In the genomic region with DNA sequence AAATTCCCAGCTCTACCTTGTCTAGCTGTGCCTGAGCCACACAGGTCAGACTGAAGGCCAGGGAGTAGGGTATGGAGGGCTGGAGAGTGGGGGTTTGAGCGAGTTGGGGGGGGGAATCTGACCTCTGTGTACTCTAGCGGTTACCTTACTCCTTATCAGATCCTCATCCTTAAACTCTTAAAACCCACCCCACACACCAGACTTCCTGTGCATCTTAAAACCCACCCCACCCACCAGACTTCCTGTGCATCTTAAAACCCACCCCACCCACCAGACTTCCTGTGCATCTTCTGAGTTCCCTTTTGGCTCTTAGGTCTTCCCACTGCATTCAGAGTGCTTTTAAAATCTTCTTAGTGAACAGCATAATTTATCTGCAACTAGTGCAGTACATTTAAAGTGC, we compare ENCODE assay signal across 30 mouse cellular contexts.
DNase-seq lines count a peak whose midpoint lies in the region; ATAC-seq and TF ChIP-seq lines count a peak whose summit lies in the region.
"Had no signal": no experiment of that assay in that cellular context is flagged by ENCODE, and none has a peak within 500 bp of the region (broad histone marks: within the 10 kb centered on the region; RNA-seq: fewer than 3 reads in every experiment).

No protein-coding gene starts in this region.

- TF ChIP-seq RAD21 in CH12.LX (IDR thresholded peaks at IDR 0.05; ENCODE audit: low read depth, low read length): no peak

- H3K27me3 ChIP-seq in CH12.LX (replicated peaks): no peaks in the 10 kb centered on the region
- H3K27me3 ChIP-seq: embryonic facial prominence, embryonic 12.5 days; forebrain, embryonic 15.5 days; kidney, embryonic 15.5 days; limb, embryonic 12.5 days; lung, embryonic 15.5 days; neural tube, embryonic 15.5 days had no signal

- dilution Hi-C loops in CH12.LX (cut with MboI; ENCODE audit: extremely low pct_ligation_motif_present, extremely low pct_unique_long_range_greater_than_20kb, low sequenced_read_pairs): no loop called here

- no peaks in the 10 kb centered on the region for H3K9me3 ChIP-seq in CH12.LX (replicated peaks; ENCODE audit: low read length)
- H3K9me3 ChIP-seq: embryonic facial prominence, embryonic 12.5 days; forebrain, embryonic 15.5 days; hindbrain, embryonic 13.5 days; kidney, embryonic 15.5 days; limb, embryonic 12.5 days; lung, embryonic 15.5 days; neural tube, embryonic 15.5 days had no signal

- peak; percentile 56 to 70 for ATAC-seq in hematopoietic stem cell, adult 5-6 weeks (replicated peaks in 1 of 2; ENCODE audit: insufficient read depth in 1 of 2, low FRiP score in 2 of 2, low TSS enrichment in 1 of 2, low read depth in 1 of 2, poor library complexity in 2 of 2, severe bottlenecking in 2 of 2)
- ATAC-seq: forebrain, embryonic 15.5 days; Patski had no signal

- H3K4me3 ChIP-seq in CH12.LX (replicated peaks in 1 of 3; ENCODE audit: low read depth in 2 of 3, low read length in 2 of 3, poor library complexity in 1 of 3): peak overlapping the region; percentile 62 to 73 (median 67)
- H3K4me3 ChIP-seq: embryonic facial prominence, embryonic 12.5 days; forebrain, embryonic 15.5 days; hindbrain, embryonic 13.5 days; kidney, embryonic 15.5 days; limb, embryonic 12.5 days; lung, embryonic 15.5 days; neural tube, embryonic 15.5 days had no signal

- peak; percentile 65 for TF ChIP-seq POLR2A in CH12.LX (IDR thresholded peaks at IDR 0.05; ENCODE audit: low read depth, low read length)

- H3K4me2 ChIP-seq in CH12.LX (ENCODE audit: insufficient read depth, low read depth, poor library complexity, severe bottlenecking): peak overlapping the region; percentile 62
- H3K4me2 ChIP-seq: embryonic facial prominence, embryonic 12.5 days; forebrain, embryonic 15.5 days; heart, embryonic 11.5 days; hindbrain, embryonic 13.5 days; kidney, embryonic 15.5 days; limb, embryonic 12.5 days; lung, embryonic 15.5 days; neural tube, embryonic 15.5 days had no signal

- TF ChIP-seq EP300 in CH12.LX (IDR thresholded peaks at IDR 0.05; ENCODE audit: low read length): no peak

- peaks cover 6 to 43% of the 10 kb centered on the region in 2 experiments for H3K4me1 ChIP-seq in CH12.LX (ENCODE audit: control insufficient read depth in 1 of 2, insufficient read depth in 2 of 2)
- H3K4me1 ChIP-seq: embryonic facial prominence, embryonic 12.5 days; forebrain, embryonic 15.5 days; kidney, embryonic 15.5 days; limb, embryonic 12.5 days; lung, embryonic 15.5 days had no signal

- peak overlapping the region; percentile 40; the same call in 1 of the 2 replicates for H3K27ac ChIP-seq in CH12.LX (ENCODE audit: insufficient read depth, low read depth)
- H3K27ac ChIP-seq: embryonic facial prominence, embryonic 12.5 days; forebrain, embryonic 15.5 days; hindbrain, embryonic 13.5 days; kidney, embryonic 15.5 days; limb, embryonic 12.5 days; lung, embryonic 15.5 days; neural tube, embryonic 15.5 days; stomach, postnatal 0 days had no signal

- peak; percentile 1 for DNase-seq in lung, postnatal 36 days
- DNase-seq in lung, postnatal 4 days: no peak
- DNase-seq in CH12.LX (ENCODE audit: extremely low read depth): peak; percentile 58
- peak; percentile 15 for DNase-seq in thymus, postnatal 25 days
- no peak for DNase-seq in frontal cortex, adult 2 months (ENCODE audit: extremely low spot score in 1 of 2, low spot score in 1 of 2)
- DNase-seq in kidney, adult 9 months: no peak
- DNase-seq in retina, postnatal 1 day: no peak
- DNase-seq: adrenal gland, postnatal 14 days; cerebellum, adult 11 months; cerebellum, adult 9-10 months; cerebellum, postnatal 36 days; embryo, embryonic 11 days; heart, postnatal 36 days; kidney, adult 11 months; kidney, postnatal 25 days; midbrain, embryonic 14.5 days; right cerebral cortex, postnatal 25 days; spleen, adult 18-20 months had no signal

- no peak for TF ChIP-seq CTCF in CH12.LX (conservative IDR thresholded peaks at IDR 0.05 in 1 of 2, IDR thresholded peaks at IDR 0.05 in 1 of 2; ENCODE audit: low read depth in 2 of 2, low read length in 2 of 2)

- peak overlapping the region; percentile 75 for H3K9ac ChIP-seq in CH12.LX (ENCODE audit: insufficient read depth, low read depth)
- H3K9ac ChIP-seq: embryonic facial prominence, embryonic 12.5 days; forebrain, embryonic 15.5 days; hindbrain, embryonic 13.5 days; kidney, embryonic 15.5 days; limb, embryonic 12.5 days; lung, embryonic 15.5 days; neural tube, embryonic 15.5 days had no signal

- peaks cover 6 to 19% of the 10 kb centered on the region in 2 experiments for H3K36me3 ChIP-seq in CH12.LX (replicated peaks in 1 of 2; ENCODE audit: control insufficient read depth in 1 of 2, insufficient read depth in 1 of 2, low read length in 1 of 2)
- H3K36me3 ChIP-seq: embryonic facial prominence, embryonic 12.5 days; forebrain, embryonic 15.5 days; G1E; hindbrain, embryonic 13.5 days; kidney, embryonic 15.5 days; limb, embryonic 12.5 days; lung, embryonic 15.5 days; neural tube, embryonic 15.5 days had no signal

- peaks cover 14% of the 10 kb centered on the region for H3K79me2 ChIP-seq in CH12.LX (replicated peaks; ENCODE audit: control insufficient read depth, extremely low read depth, insufficient read depth, poor library complexity, severe bottlenecking)

- in situ Hi-C loops in CH12.LX (cut with MboI; ENCODE audit: low pct_ligation_motif_present, low pct_unique_long_range_greater_than_20kb, low sequenced_read_pairs): no loop called here

TF ChIP-seq in CH12.LX, 34 proteins besides CTCF, POLR2A, EP300 and RAD21:
- TF ChIP-seq ZMIZ1 (IDR thresholded peaks at IDR 0.05; ENCODE audit: low read depth, low read length) (no peak), TBP (conservative IDR thresholded peaks at IDR 0.05; ENCODE audit: low read depth, low read length) (peak; percentile 79), IRF4 (IDR thresholded peaks at IDR 0.05; ENCODE audit: low read depth, low read length) (no peak), PAX5 (IDR thresholded peaks at IDR 0.05; ENCODE audit: low read length) (no peak), MYC (IDR thresholded peaks at IDR 0.05; ENCODE audit: low read depth, low read length) (no peak), HCFC1 (IDR thresholded peaks at IDR 0.05; ENCODE audit: low read depth, low read length) (peak; percentile 90), ELF1 (IDR thresholded peaks at IDR 0.05; ENCODE audit: low read depth, low read length) (peak; percentile 79), GABPA (IDR thresholded peaks at IDR 0.05; ENCODE audit: insufficient replicate concordance, low read depth, low read length) (no peak), SIN3A (IDR thresholded peaks at IDR 0.05; ENCODE audit: low read length) (peak; percentile 58; the same call in 1 of the 2 replicates), NRF1 (IDR thresholded peaks at IDR 0.05; ENCODE audit: low read depth, low read length) (no peak)

Comparison
In these comparisons a context has a peak if more than half of its experiments do, and no peak if none do; other contexts are left out.
1. DNase-seq: peak in lung, postnatal 36 days (single experiment), CH12.LX (single experiment) and thymus, postnatal 25 days (single experiment); none in lung, postnatal 4 days (0 of 2), frontal cortex, adult 2 months (0 of 2), kidney, adult 9 months (single experiment) and retina, postnatal 1 day (single experiment).